Mouse (Mus musculus): Measurements from ENCODE around the gene Lta. TPM values are rescaled to one million over a fixed set of nuclear protein-coding genes. Genes with fewer than 3 reads are reported as not detected.
A peak's percentile ranks its signal among the peaks of the same experiment; 100 is the strongest.

Lta gene
- polyA plus RNA-seq, 1 experiment from 2014 or later: 0.40 TPM

DNA sequence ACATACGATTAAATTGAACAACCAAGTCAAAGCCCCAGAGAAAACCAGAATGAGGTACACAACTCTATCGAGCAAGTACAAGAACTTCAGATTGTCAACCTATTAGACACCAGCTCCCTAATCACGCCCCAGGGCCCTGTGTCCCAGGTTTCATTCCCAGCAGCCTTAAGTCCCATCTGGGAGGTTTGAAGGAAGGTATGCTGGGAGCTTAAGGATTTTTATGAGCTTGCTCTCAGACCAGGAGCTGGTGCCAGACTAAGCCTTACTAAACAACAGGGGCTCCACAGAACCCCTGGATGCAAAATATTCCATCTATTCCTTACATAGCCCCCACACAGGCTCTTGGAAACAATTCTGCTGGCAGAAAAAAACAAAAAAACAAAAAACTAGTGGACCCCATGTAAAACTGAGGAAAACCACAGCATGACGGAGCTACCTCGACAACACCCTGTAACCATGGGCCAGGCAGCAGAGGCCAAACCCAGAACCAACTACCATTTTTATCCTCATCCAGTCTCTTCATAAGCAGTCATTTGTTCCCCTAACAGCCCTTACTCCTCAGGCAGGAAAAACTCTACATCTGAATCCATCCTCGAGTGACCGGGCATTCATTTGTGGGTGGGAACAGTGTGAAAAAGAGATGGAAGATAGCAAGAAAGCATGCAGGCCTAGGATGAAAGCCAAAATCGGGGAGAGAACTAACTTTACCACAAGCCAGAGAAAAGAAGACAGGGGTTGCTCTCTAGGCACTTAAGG is 41.6 kb downstream of the Lta start:
- peak overlapping the region; percentile 99 for H3K9ac ChIP-seq (ENCODE audit: low read depth, low read length)

DNA sequence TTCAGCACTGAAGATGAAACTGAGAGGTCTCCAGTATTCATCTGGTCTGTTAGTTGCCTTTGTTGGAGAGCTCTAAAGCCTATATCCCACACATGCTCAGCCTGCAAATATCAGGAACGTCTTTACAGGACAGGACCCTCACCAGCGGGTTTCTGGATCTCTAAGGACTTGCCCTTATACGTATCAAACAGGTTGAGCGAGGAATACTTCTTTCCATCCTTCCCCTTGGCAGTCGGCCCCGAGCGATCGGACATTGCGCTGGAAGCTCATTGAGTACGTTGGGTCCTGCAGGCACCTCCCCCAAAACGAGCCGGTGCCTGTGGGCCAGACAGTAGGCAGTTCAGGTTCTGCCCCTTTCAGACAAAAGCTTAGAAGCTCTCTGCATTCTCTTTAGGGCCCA is 42.4 kb downstream of the Lta start:
- Histone ChIP-seq H3K27me3 (replicated peaks; ENCODE audit: control insufficient read depth, insufficient read depth, low read length) (no peaks in the 10 kb centered on the region), H3K4me2 (ENCODE audit: low read depth, low read length) (peak overlapping the region; percentile 84), H3K4me1 (ENCODE audit: control insufficient read depth, insufficient read depth, low read length) (peaks cover 21% of the 10 kb centered on the region), H3K27ac (replicated peaks; ENCODE audit: low read depth, low read length) (no peak overlapping the region), H3K4me3 (ENCODE audit: low read depth, low read length) (peak overlapping the region; percentile 93), H3K36me3 (ENCODE audit: control insufficient read depth, insufficient read depth, low read length) (peaks cover 46% of the 10 kb centered on the region), H3K9me3 (ENCODE audit: control insufficient read depth, low read length) (no peaks in the 10 kb centered on the region), H3K9ac (ENCODE audit: low read depth, low read length) (peak overlapping the region; percentile 99)
- 25% methylated on average over 12 of the region's 12 CpGs for WGBS
- no peak for ATAC-seq (ENCODE audit: low read depth)
- DNase-seq (ENCODE audit: low spot score): no peak

More for the DNA sequence above, 41.6 kb downstream of the Lta start:
- peaks cover 38% of the 10 kb centered on the region for H3K36me3 ChIP-seq (ENCODE audit: control insufficient read depth, insufficient read depth, low read length)
- no peaks in the 10 kb centered on the region for H3K9me3 ChIP-seq (ENCODE audit: control insufficient read depth, low read length)
- H3K4me3 ChIP-seq (ENCODE audit: low read depth, low read length): peak overlapping the region; percentile 93
- 9% methylated on average over 8 of the region's 8 CpGs for WGBS
- ATAC-seq (ENCODE audit: low read depth) (no peak), DNase-seq (ENCODE audit: low spot score) (no peak)
- H3K4me2 ChIP-seq (ENCODE audit: low read depth, low read length): peak overlapping the region; percentile 84
- no peaks in the 10 kb centered on the region for H3K27me3 ChIP-seq (replicated peaks; ENCODE audit: control insufficient read depth, insufficient read depth, low read length)
- H3K4me1 ChIP-seq (ENCODE audit: control insufficient read depth, insufficient read depth, low read length): peaks cover 21% of the 10 kb centered on the region
- H3K27ac ChIP-seq (replicated peaks; ENCODE audit: low read depth, low read length): peak overlapping the region; percentile 94

DNA sequence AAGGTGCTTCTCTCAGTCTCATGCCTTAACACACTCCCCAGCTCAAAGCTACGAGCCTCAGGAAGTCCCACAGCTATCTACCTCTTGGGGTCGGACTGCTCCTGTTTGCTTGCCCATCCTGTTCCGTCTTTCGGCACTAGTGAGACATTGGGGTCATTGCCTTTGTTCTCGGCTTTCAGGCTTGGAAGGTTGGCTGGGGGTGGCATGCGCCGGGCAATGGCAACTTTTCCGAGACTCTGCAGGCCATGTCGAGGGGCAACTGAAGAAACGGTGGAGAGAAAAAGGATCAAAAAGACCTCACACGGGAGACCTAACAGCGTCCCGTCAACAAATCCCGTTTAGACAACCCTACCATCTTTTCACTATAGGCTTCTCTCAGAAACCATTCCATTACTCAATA is 43.0 kb downstream of the Lta start:
- H3K4me3 ChIP-seq (ENCODE audit: low read depth, low read length): peak overlapping the region; percentile 93
- peak overlapping the region; percentile 84 for H3K4me2 ChIP-seq (ENCODE audit: low read depth, low read length)
- H3K9ac ChIP-seq (ENCODE audit: low read depth, low read length): peak overlapping the region; percentile 43; the same call in 1 of the 2 replicates
- no peaks in the 10 kb centered on the region for H3K27me3 ChIP-seq (replicated peaks; ENCODE audit: control insufficient read depth, insufficient read depth, low read length)
- H3K36me3 ChIP-seq (ENCODE audit: control insufficient read depth, insufficient read depth, low read length): peaks cover 52% of the 10 kb centered on the region
- peaks cover 21% of the 10 kb centered on the region for H3K4me1 ChIP-seq (ENCODE audit: control insufficient read depth, insufficient read depth, low read length)
- no peaks in the 10 kb centered on the region for H3K9me3 ChIP-seq (ENCODE audit: control insufficient read depth, low read length)
- H3K27ac ChIP-seq (replicated peaks; ENCODE audit: low read depth, low read length): no peak overlapping the region
- WGBS: 69% methylated on average over 14 of the region's 14 CpGs
- DNase-seq (ENCODE audit: low spot score): no peak
- no peak for ATAC-seq (ENCODE audit: low read depth)

DNA sequence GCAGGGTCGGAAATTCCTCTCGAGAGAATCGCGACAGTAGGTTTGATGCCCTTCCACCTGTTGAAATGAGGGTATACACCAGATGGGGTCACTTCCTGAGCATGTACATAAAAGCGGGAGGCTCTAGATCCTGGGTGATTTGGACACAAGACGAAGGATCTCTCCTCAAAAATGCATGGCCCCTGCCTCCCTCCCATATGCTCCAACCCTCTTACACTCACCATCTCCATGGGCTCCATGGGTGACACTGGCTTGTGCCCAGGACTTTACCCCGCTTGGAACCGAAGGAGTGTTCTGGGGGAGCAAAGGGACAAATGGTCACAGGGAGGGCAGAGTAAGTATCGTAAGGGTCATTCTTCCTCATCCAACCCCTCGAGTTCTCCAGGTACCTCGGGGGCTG is 43.7 kb downstream of the Lta start:
- DNase-seq (ENCODE audit: low spot score) (no peak), ATAC-seq (ENCODE audit: low read depth) (no peak)
- Histone ChIP-seq H3K9ac (ENCODE audit: low read depth, low read length) (no peak overlapping the region), H3K9me3 (ENCODE audit: control insufficient read depth, low read length) (no peaks in the 10 kb centered on the region), H3K4me2 (ENCODE audit: low read depth, low read length) (no peak overlapping the region), H3K4me1 (ENCODE audit: control insufficient read depth, insufficient read depth, low read length) (peaks cover 20% of the 10 kb centered on the region), H3K4me3 (ENCODE audit: low read depth, low read length) (no peak overlapping the region), H3K36me3 (ENCODE audit: control insufficient read depth, insufficient read depth, low read length) (peaks cover 59% of the 10 kb centered on the region), H3K27me3 (replicated peaks; ENCODE audit: control insufficient read depth, insufficient read depth, low read length) (no peaks in the 10 kb centered on the region), H3K27ac (replicated peaks; ENCODE audit: low read depth, low read length) (no peak overlapping the region)
- WGBS: 86% methylated on average over 11 of the region's 11 CpGs

DNA sequence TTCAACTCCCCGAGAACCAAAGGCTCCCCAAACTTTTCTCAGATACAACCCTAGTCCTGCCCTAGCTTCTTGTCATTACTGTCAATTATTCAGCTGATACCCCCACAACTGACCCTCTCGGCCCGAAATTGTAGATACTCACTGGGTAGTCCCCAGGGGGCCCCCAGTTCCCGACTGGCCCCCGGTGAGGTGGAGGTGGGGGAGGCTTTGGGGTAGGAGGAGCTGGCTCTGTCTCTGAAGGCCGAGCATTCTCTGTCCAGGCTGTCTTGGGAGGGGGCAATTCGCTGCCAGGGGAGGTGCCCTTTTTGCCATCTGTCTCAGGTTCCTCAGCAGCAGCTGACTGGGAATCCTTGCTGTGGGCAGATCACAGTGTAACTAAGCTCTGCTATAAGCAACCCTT is 45.5 kb downstream of the Lta start:
- 83% methylated on average over 7 of the region's 7 CpGs for WGBS
- H3K27ac ChIP-seq (replicated peaks; ENCODE audit: low read depth, low read length): no peak overlapping the region
- no peak overlapping the region for H3K4me2 ChIP-seq (ENCODE audit: low read depth, low read length)
- no peak for DNase-seq (ENCODE audit: low spot score)
- H3K36me3 ChIP-seq (ENCODE audit: control insufficient read depth, insufficient read depth, low read length): peaks cover 77% of the 10 kb centered on the region
- ATAC-seq (ENCODE audit: low read depth): no peak
- H3K9ac ChIP-seq (ENCODE audit: low read depth, low read length): no peak overlapping the region
- no peak overlapping the region for H3K4me3 ChIP-seq (ENCODE audit: low read depth, low read length)
- no peaks in the 10 kb centered on the region for H3K27me3 ChIP-seq (replicated peaks; ENCODE audit: control insufficient read depth, insufficient read depth, low read length)
- H3K4me1 ChIP-seq (ENCODE audit: control insufficient read depth, insufficient read depth, low read length): peaks cover 12% of the 10 kb centered on the region
- H3K9me3 ChIP-seq (ENCODE audit: control insufficient read depth, low read length): no peaks in the 10 kb centered on the region

DNA sequence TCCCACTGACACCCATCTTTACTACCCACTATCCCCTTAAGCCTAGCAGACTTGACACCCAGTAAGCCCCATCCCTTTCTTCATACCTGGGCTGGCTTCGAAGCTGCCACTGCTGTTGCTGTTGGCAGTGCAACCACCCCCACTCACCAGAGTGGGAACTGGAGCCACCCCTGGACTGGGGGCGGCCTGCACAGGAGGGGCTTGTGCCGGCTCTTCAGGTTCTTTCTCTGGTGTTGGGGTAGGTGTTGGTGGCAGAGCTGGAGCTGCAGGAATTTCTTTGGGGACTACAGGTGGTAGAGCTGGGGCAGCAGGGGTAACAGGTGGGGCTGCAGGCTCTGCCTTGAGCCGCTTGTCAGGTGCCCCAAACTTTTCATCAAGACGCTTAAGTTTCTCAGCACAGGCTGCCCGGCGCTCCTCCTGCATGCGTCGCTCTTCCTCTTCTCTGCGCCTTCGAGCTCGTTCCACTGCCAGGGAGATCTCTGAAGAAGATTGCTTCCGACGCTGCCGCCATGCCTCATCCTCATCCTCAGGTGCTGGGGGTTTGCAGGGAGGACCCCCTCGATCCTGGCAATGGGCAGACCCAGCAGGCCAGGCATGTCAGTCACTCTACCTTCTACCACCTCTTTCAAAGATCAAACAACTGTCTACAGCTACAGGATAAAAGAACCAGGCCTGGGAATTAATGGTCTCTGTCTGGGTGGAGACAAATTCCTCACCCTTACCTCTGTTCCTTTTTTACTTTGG is 46.1 kb downstream of the Lta start:
- peaks cover 12% of the 10 kb centered on the region for H3K4me1 ChIP-seq (ENCODE audit: control insufficient read depth, insufficient read depth, low read length)
- ATAC-seq (ENCODE audit: low read depth) (no peak), DNase-seq (ENCODE audit: low spot score) (no peak)
- no peaks in the 10 kb centered on the region for H3K9me3 ChIP-seq (ENCODE audit: control insufficient read depth, low read length)
- no peak overlapping the region for H3K4me2 ChIP-seq (ENCODE audit: low read depth, low read length)
- no peak overlapping the region for H3K4me3 ChIP-seq (ENCODE audit: low read depth, low read length)
- H3K27ac ChIP-seq (replicated peaks; ENCODE audit: low read depth, low read length): no peak overlapping the region
- no peak overlapping the region for H3K9ac ChIP-seq (ENCODE audit: low read depth, low read length)
- H3K36me3 ChIP-seq (ENCODE audit: control insufficient read depth, insufficient read depth, low read length): peaks cover 83% of the 10 kb centered on the region
- no peaks in the 10 kb centered on the region for H3K27me3 ChIP-seq (replicated peaks; ENCODE audit: control insufficient read depth, insufficient read depth, low read length)
- WGBS: 88% methylated on average over 16 of the region's 16 CpGs

DNA sequence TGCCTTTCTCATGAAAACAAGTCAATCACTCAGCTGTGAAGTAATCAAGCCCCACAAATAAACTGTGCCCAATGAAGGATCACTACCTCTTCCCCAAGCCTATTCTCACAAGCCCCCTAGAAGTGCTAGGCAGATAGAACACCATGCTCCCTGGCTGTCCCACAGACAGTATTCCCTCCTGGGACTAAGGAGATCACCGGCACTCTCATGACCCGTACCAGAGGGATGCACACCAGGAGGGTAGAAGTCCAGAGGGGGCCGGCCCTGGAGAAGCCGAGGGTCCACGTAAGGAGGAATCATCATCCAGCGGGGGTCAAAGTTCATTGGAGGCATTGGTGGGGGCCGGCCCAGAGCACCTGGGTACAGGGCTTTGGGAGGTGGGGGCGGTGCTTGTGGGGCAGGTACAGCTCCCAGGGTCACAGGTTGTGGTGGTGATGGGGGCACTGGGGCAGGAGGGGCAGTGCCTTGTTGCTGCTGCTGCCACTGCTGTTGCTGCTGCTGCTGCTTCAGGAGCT is 47.4 kb downstream of the Lta start:
- 90% methylated on average over 8 of the region's 8 CpGs for WGBS
- Histone ChIP-seq H3K27me3 (replicated peaks; ENCODE audit: control insufficient read depth, insufficient read depth, low read length) (no peaks in the 10 kb centered on the region), H3K4me3 (ENCODE audit: low read depth, low read length) (no peak overlapping the region), H3K9ac (ENCODE audit: low read depth, low read length) (no peak overlapping the region), H3K9me3 (ENCODE audit: control insufficient read depth, low read length) (no peaks in the 10 kb centered on the region), H3K27ac (replicated peaks; ENCODE audit: low read depth, low read length) (no peak overlapping the region), H3K4me1 (ENCODE audit: control insufficient read depth, insufficient read depth, low read length) (peaks cover 7% of the 10 kb centered on the region), H3K36me3 (ENCODE audit: control insufficient read depth, insufficient read depth, low read length) (peaks cover 96% of the 10 kb centered on the region), H3K4me2 (ENCODE audit: low read depth, low read length) (no peak overlapping the region)
- DNase-seq (ENCODE audit: low spot score): no peak
- ATAC-seq (ENCODE audit: low read depth): no peak

DNA sequence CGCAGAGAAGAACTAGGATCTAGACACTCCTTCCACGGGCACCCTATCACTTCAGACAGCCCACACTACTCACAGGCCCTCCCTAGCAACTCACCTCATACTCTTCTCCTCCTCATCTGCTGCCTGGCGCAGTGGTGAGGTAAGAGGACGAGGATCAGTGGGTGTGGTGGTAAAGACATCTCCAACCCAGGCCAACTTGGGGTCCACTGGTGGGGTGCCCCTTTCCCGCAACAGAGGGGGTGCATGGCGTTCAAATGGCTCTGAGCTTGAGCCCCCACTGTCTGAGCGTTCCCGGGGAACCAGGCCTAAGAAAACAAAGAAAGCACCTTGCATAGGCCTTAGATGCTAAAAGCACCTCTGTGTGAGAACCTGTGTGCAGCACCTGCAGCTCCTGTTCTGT is 47.9 kb downstream of the Lta start:
- Histone ChIP-seq H3K9ac (ENCODE audit: low read depth, low read length) (no peak overlapping the region), H3K36me3 (ENCODE audit: control insufficient read depth, insufficient read depth, low read length) (peaks cover 100% of the 10 kb centered on the region), H3K9me3 (ENCODE audit: control insufficient read depth, low read length) (no peaks in the 10 kb centered on the region), H3K27ac (replicated peaks; ENCODE audit: low read depth, low read length) (no peak overlapping the region), H3K4me3 (ENCODE audit: low read depth, low read length) (no peak overlapping the region), H3K27me3 (replicated peaks; ENCODE audit: control insufficient read depth, insufficient read depth, low read length) (no peaks in the 10 kb centered on the region), H3K4me2 (ENCODE audit: low read depth, low read length) (no peak overlapping the region), H3K4me1 (ENCODE audit: control insufficient read depth, insufficient read depth, low read length) (peaks cover 3% of the 10 kb centered on the region; the same call in 1 of the 2 replicates)
- ATAC-seq (ENCODE audit: low read depth) (no peak), DNase-seq (ENCODE audit: low spot score) (no peak)
- WGBS: 89% methylated on average over 8 of the region's 8 CpGs
